Mouse (Mus musculus): Measurements from ENCODE around the gene Gmpr.

The Gmpr gene

GRCm38 (mm10) chr13:45539205-45539568 is 31.9 kb downstream of the Gmpr start:
- 3% methylated on average over 10 of the region's 10 CpGs for WGBS

DNA sequence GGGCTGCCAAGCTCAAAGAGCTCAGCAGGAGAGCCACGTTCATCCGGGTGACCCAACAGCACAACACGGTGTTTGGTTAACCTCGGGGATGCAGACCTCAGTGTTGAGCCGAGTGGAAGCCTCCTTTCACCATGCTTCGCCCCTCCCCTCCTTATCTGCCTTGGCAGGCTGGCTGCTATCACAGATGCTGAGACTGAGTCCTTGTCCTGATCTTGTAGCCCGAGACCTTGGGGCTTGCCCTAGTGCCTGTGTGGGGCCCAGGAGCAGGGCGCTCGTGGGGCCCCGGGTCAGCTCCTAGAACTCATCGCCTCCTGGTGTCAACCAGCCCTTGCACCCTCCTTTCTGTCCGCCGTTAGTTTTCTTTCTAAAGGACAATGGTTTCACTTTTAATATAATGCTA is 38.7 kb downstream of the Gmpr start:
- WGBS = 88% methylated on average over 13 of the region's 13 CpGs

- 82% methylated on average over 4 of the region's 4 CpGs for WGBS
These were observed 39.7 kb downstream of the Gmpr start for GRCm38 (mm10) chr13:45546946-45547345.

DNA sequence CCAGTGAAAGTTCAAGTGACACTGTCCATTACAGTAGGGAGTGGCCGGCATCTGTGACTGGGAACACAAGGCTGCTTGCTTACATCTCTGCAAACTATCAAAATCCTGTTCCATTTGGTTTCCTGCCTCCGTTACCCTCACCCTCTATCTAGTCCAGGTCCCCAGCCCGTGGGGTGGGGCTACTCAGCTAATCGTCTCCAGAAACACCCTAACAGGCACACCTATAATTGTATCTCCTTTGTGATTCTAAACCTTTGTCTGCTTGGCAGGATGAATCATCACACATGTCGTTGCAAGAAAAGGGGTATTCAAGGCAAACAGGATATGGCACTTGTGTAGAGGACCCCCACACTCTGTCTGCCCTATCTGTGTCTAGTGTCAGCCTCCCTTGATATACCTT is 40.3 kb downstream of the Gmpr start:
- 77% methylated on average over 5 of the region's 5 CpGs for WGBS

GRCm38 (mm10) chr13:45553674-45554073 is 46.4 kb downstream of the Gmpr start:
- WGBS = 57% methylated on average over 7 of the region's 7 CpGs

- 79% methylated on average over 4 of the region's 4 CpGs for WGBS
These were observed 51.1 kb downstream of the Gmpr start for GRCm38 (mm10) chr13:45558367-45558766.

GRCm38 (mm10) chr13:45559258-45559657 is 52.0 kb downstream of the Gmpr start:
- WGBS = 84% methylated on average over 3 of the region's 3 CpGs

- WGBS = 57% methylated on average over 7 of the region's 7 CpGs
These were observed 53.3 kb downstream of the Gmpr start for GRCm38 (mm10) chr13:45560543-45560942.

DNA sequence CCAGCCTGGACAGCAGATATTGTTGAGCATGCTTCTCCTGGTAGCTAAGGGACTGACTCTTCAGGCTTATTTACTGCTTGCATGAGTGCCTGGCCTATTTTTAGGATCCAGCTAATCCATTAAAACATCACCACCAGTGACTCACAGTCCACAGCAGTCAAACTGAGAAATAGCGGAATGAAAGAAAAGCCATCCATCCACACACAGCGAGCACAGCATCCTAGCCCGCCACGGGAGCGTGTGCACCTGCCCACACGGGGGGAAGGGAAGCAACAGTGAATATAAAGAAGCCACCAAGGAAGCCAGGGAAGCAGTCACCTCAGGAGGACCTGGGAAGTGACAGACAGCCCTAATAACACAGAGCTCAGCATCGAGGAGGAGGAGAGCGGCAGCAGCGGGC is 54.8 kb downstream of the Gmpr start:
- WGBS = 51% methylated on average over 9 of the region's 9 CpGs

- 29% methylated on average over 4 of the region's 4 CpGs for WGBS
These were observed 57.7 kb downstream of the Gmpr start for GRCm38 (mm10) chr13:45564946-45565345.

GRCm38 (mm10) chr13:45569932-45570331 is 62.7 kb downstream of the Gmpr start:
- WGBS = 36% methylated on average over 7 of the region's 7 CpGs

DNA sequence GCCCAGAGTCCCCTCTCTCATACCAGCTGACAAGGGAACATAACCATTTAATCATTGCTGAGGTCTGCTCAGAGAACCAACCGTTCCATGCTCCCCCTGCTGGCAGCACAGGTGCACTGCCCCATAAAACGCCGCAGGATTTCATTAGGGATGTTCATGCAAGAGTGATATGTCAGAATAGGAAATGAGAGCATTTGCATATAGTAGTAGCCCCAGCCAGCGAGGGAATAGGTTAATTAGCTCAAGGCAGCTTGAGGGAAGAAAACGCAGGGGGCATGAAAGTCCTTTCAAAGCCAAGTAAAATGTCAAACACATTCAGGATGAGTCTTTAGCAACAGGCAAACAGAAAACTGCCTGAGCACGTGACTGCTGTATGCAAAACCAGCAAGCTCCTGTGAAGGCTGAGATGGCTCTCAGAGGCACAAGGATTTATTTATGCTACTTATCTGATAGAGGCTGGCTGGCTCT is 64.6 kb downstream of the Gmpr start:
- WGBS = 2% methylated on average over 6 of the region's 6 CpGs

DNA sequence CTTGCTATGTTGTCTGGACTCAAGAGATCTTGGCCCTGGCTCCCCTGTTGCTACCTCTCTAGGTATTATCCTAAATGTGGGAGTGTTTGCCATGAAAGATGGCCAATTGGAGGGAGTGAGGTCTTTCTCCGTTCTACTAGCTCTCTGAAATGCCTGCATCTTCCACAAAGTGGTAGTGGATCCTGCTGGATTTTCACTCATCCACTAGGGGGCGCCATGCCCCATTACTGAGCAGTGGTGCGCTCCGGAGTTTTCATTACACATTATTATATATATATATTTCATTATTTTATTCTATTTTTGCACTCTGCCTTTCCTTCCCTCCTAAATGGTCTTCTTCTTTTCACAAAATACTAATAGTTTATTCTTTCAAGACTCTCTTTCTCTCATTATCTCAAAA is 65.5 kb downstream of the Gmpr start:
- 8% methylated on average over 4 of the region's 4 CpGs for WGBS

DNA sequence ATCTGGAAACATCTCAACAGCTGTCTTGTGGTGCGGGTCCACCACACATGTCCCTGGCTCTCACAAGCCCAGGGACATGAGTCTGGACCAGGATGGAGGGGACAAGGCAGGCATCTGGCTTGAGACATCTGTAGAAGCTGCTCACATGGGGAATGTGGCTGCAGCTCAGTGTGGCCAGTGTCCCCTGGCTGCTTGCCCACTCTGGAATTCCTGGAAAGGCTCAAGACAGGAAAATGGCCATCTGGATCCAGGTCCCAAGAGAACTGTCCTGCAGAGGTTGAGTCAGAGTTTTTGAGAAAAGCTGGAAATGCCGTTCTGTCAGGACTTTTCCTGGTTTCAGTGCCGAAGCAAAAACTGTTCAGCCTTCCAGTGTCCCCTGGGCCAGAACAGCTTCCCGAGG is 68.9 kb downstream of the Gmpr start:
- 63% methylated on average over 4 of the region's 4 CpGs for WGBS

- 59% methylated on average over 5 of the region's 5 CpGs for WGBS
These were observed 70.1 kb downstream of the Gmpr start for GRCm38 (mm10) chr13:45577366-45577765.

DNA sequence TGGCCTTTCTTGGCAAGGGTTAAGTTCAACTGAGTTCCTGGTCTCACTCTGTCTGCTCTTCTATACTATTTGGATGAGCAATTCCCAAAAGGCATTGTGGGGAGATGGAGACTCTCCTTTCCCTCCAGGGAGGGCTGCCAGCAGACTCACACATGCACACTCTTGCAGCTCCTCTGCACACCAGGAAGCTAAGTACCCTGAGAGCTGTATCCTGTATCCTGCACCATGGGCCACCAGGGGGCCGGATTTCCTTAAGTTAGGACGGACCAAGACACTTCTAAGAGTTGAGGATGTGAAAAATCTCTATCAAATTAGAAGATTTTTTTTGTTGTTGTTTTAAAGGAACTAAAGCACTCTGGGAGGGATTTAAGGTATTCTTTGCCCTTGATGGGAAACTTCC is 70.5 kb downstream of the Gmpr start:
- WGBS = 54% methylated on average over 2 of the region's 2 CpGs

GRCm38 (mm10) chr13:45579751-45580150 is 72.5 kb downstream of the Gmpr start:
- WGBS = 84% methylated on average over 3 of the region's 3 CpGs

GRCm38 (mm10) chr13:45582294-45582693 is 75.0 kb downstream of the Gmpr start:
- WGBS = 35% methylated on average over 12 of the region's 12 CpGs

DNA sequence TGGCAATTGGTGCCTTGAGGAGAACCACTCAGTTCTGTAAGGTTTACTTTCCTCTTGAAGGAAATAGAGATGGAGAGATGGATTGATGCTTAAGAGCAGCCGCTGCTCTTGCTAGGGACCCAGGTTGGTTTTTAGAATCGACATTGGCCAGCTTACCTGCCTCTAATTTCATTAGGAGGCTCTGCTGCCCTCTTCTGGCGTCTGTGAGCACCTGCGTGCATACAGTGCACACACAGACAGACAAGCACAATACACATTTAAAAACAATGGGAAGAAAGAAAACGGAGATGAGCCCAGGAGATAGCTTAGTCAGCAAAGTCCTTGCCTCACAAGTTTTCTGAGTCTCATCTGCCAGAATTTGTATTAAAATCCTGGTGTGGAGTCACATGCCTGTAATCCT is 75.8 kb downstream of the Gmpr start:
- WGBS = 80% methylated on average over 5 of the region's 5 CpGs

GRCm38 (mm10) chr13:45593914-45594313 is 86.7 kb downstream of the Gmpr start:
- 32% methylated on average over 1 of the region's 1 CpGs for WGBS

DNA sequence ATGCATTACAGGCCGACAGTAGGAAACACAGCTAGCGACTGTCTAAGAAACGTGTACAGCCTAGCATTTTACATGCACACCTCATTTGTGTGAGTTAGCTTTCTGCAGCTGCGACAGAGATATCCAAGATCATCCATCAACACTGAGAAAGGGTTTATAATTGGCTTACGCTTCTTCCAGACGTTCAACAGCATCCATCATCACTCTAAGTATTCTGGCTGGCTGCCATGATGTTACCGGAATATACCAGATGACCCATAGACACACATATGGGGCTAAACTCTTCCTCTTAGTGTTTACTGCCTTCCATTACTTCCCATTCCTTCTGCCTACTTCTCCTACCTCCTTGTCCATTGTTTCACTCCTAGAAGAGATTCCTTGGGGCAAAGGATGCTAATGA is 88.2 kb downstream of the Gmpr start:
- WGBS = 60% methylated on average over 7 of the region's 7 CpGs

DNA sequence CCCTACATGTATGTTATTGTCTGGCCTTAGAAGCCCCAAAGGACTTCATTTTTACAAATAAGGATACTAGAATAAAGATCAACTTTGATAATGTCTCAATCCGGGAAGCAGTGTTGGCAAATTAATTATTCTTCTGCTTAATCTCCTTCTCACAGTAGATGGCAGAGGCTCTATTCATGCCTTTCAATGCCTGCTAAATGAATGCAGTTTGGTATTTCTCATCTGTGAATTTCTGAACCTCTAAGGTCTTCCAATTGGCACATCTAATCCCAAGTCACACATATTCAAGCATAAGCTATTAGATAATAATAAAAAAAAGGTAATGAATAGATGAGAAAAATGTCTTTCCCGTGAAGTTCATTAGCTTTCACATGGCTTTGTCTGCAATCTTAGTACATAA is 92.6 kb downstream of the Gmpr start:
- 62% methylated on average over 2 of the region's 2 CpGs for WGBS

GRCm38 (mm10) chr13:45600443-45600842 is 93.2 kb downstream of the Gmpr start:
- WGBS = 50% methylated on average over 6 of the region's 6 CpGs

All from cerebral cortex, adult 2 months (tissue).